In the genomic region with DNA sequence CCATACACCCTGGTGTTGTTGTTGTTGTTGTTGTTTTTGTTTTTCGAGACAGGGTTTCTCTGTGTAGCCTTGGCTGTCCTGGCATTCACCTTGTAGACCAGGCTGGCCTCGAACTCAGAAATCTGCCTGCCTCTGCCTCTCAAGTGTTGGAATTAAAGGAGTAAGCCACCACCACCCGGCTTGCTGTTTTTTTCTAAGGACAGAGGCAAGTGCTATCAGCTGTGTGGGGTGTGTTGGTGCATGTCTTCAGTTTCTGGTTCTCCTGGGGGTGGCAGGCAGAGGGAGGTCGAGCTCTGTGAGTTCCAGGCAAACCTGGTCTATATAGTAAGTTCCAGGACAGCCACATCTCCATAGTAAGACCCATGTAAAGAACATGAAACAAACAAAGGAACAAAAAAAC, we compare ENCODE assay signal across 12 mouse cellular contexts. TPM values are rescaled to one million over a fixed set of nuclear protein-coding genes. Genes with fewer than 3 reads are reported as not detected.
"Had no signal": no experiment of that assay in that cellular context is flagged by ENCODE, and none has a peak within 500 bp of the region (broad histone marks: within the 10 kb centered on the region; RNA-seq: fewer than 3 reads in every experiment).

No protein-coding gene starts in this region.

- H3K4me2 ChIP-seq: neural tube, embryonic 13.5 days; neural tube, embryonic 15.5 days; stomach, embryonic 15.5 days had no signal

- DNase-seq: right cerebral cortex, postnatal 14 days; right cerebral cortex, postnatal 25 days; spleen, adult 18-20 months; thymus, adult 18-20 months; thymus, adult 2 months; thymus, postnatal 36 days had no signal

- H3K27me3 ChIP-seq: neural tube, embryonic 13.5 days; neural tube, embryonic 15.5 days; stomach, embryonic 15.5 days had no signal

- H3K36me3 ChIP-seq: neural tube, embryonic 13.5 days; neural tube, embryonic 15.5 days; stomach, embryonic 15.5 days had no signal

- H3K9me3 ChIP-seq: neural tube, embryonic 13.5 days; neural tube, embryonic 15.5 days; stomach, embryonic 15.5 days had no signal

- H3K9ac ChIP-seq: neural tube, embryonic 13.5 days; neural tube, embryonic 15.5 days; stomach, embryonic 15.5 days had no signal

- H3K4me1 ChIP-seq: neural tube, embryonic 13.5 days; neural tube, embryonic 15.5 days; stomach, embryonic 15.5 days had no signal

- H3K4me3 ChIP-seq: neural tube, embryonic 13.5 days; neural tube, embryonic 15.5 days; stomach, embryonic 15.5 days had no signal

- H3K27ac ChIP-seq: neural tube, embryonic 13.5 days; neural tube, embryonic 15.5 days; stomach, embryonic 15.5 days; stomach, postnatal 0 days had no signal

RNA-seq across cellular contexts. Expression of gene Uchl4, which starts 39.3 kb away (rescaled TPM):
- polyA plus RNA-seq: small intestine, adult 2 months; spleen, adult 2 months; thymus, adult 2 months had no signal
